8 mouse cellular contexts compared by ENCODE assay signal in genomic region chr5:136170512-136171362, GRCm38 (mm10). TPM values are rescaled to one million over a fixed set of nuclear protein-coding genes. Genes with fewer than 3 reads are reported as not detected.
DNase-seq lines count a peak whose midpoint lies in the region; ATAC-seq lines count a peak whose summit lies in the region.

TSS of gene Orai2 (minus strand) at chr5:136170713.

- peak within 1 kb of the TSS; percentile 11 for H3K9ac ChIP-seq in intestine, embryonic 14.5 days (ENCODE audit: low read length)

- H3K27ac ChIP-seq in intestine, embryonic 14.5 days (ENCODE audit: low read depth): peak within 1 kb of the TSS; percentile 10; the same call in 1 of the 2 replicates

- H3K27me3 ChIP-seq in intestine, embryonic 14.5 days (replicated peaks; ENCODE audit: control insufficient read depth, insufficient read depth, low read length): no peaks in the 10 kb centered on the region

- WGBS in intestine, embryonic 14.5 days: 4% methylated on average over 48 of the region's 49 CpGs

- peak; percentile 83 for DNase-seq in adrenal gland, adult 2 months
- DNase-seq in embryo, embryonic 11.5 days (ENCODE audit: low read depth, low spot score): peak; percentile 62
- peak; percentile 58 to 62 for DNase-seq in gastrocnemius, postnatal 36 days
- DNase-seq in intestine, embryonic 14.5 days (ENCODE audit: low spot score): peak; percentile 83
- peak; percentile 77 to 92 for DNase-seq in left cerebral cortex, postnatal 10 days (ENCODE audit: extremely low spot score in 1 of 2, low spot score in 2 of 2)
- peak; percentile 87 for DNase-seq in right cerebral cortex, postnatal 14 days
- peak; percentile 74 for DNase-seq in urinary bladder, postnatal 25 days (ENCODE audit: low spot score)

- peaks cover 10% of the 10 kb centered on the region for H3K4me1 ChIP-seq in intestine, embryonic 14.5 days (replicated peaks; ENCODE audit: control insufficient read depth, insufficient read depth, low read length)

- peak; percentile 84 for ATAC-seq in intestine, embryonic 14.5 days (replicated peaks; ENCODE audit: low FRiP score, low TSS enrichment, low read depth)
- ATAC-seq in megakaryocyte progenitor cell, adult 5-6 weeks (replicated peaks; ENCODE audit: poor library complexity): peak; percentile 47

- H3K4me3 ChIP-seq in intestine, embryonic 14.5 days (ENCODE audit: low read depth, low read length): peak within 1 kb of the TSS; percentile 43

- peak within 1 kb of the TSS; percentile 74 for H3K4me2 ChIP-seq in intestine, embryonic 14.5 days (ENCODE audit: low read length)

- H3K36me3 ChIP-seq in intestine, embryonic 14.5 days (ENCODE audit: control insufficient read depth, insufficient read depth, low read length): no peaks in the 10 kb centered on the region

- intact Hi-C loops in gastrocnemius, postnatal 36 days (cut with DNase I): no loop called here
- intact Hi-C loops in left cerebral cortex, postnatal 10 days (cut with DNase I): no loop called here

- no peaks in the 10 kb centered on the region; the same call in 1 of the 2 replicates for H3K9me3 ChIP-seq in intestine, embryonic 14.5 days (ENCODE audit: control insufficient read depth, low read length)

RNA-seq across cellular contexts. Expression of gene Orai2, which starts in this region (rescaled TPM):
- 1 to 10 TPM; 2.5 to 4.0 TPM for total RNA-seq in adrenal gland, adult 2 months (2021)
- 9.5 and 9.7 TPM in 2 replicates for polyA plus RNA-seq in adrenal gland, adult 2 months (2012; rRNA removed)
- total RNA-seq in gastrocnemius, postnatal 36 days (2021): 1 to 10 TPM in 1 of 2 experiments, under 1 TPM in 1; 0.82 to 1.2 TPM
- 6.2 and 7.1 TPM in 2 replicates for polyA plus RNA-seq in intestine, embryonic 14.5 days (2014; fragmentation: Nextera tagmentation; extraction: Ambion mirVana)
- total RNA-seq in left cerebral cortex, postnatal 10 days (2021): 10 to 100 TPM; 59.8 to 62.6 TPM
- 16.4 and 16.7 TPM in 2 replicates for total RNA-seq in megakaryocyte progenitor cell, adult 5-6 weeks (2015)
- total RNA-seq in megakaryocyte progenitor cell, adult 5-6 weeks (2017): 21.2 and 26.9 TPM in 2 replicates

Comparison
In these comparisons a context has a peak if more than half of its experiments do, and no peak if none do; other contexts are left out.
1. Peak in every context shown above with its lines: DNase-seq, ATAC-seq, H3K4me3 ChIP-seq and H3K27ac ChIP-seq.